Comparison of ENCODE assay signal across 9 mouse cellular contexts in the genomic region with DNA sequence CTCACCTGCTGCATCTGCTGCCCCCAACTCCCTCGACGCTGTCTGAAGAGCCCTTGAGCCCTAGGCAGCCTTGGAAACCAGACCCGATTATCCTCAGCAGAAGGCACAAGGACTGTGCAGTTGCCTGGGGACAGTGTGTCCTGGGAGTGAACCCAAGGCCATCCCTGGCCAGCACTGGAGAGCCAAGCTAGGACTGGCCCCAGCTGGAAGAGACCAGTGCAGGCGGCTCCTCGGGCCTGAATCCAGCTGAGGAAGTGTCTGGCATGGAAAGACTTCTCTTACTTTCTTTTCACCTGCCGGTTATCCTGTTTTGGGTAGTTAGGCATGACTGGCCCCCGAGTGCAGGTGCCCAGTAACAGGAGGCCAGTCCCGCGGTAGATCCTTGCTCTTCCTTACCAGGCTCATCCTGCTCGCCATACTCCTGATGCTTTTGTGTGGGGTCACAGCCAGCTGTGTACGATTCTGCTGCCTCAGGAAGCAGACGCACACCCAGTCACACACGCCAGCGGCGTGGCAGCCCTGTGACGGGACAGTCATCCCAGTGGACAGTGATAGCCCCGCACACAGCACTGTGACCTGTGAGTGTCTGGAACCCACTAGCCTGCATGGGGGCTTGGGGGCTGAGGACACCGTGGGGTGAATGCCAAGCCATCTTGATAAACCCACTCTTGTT. TPM values are rescaled to one million over a fixed set of nuclear protein-coding genes. Genes with fewer than 3 reads are reported as not detected.
A peak's percentile ranks its signal among the peaks of the same experiment; 100 is the strongest.
DNase-seq lines count a peak whose midpoint lies in the region; ATAC-seq lines count a peak whose summit lies in the region.
"Had no signal": no experiment of that assay in that cellular context is flagged by ENCODE, and none has a peak within 500 bp of the region (broad histone marks: within the 10 kb centered on the region; RNA-seq: fewer than 3 reads in every experiment).

No protein-coding gene starts in this region.

- no peaks in the 10 kb centered on the region for H3K4me1 ChIP-seq in limb, embryonic 11.5 days (ENCODE audit: control insufficient read depth, insufficient read depth, low read length)
- H3K4me1 ChIP-seq in limb, embryonic 10.5 days: peaks cover 10% of the 10 kb centered on the region
- H3K4me1 ChIP-seq in embryonic facial prominence, embryonic 10.5 days: peaks cover 11% of the 10 kb centered on the region
- H3K4me1 ChIP-seq in heart, embryonic 11.5 days (ENCODE audit: control insufficient read depth, insufficient read depth, low read length): peaks cover 8% of the 10 kb centered on the region; the same call in 1 of the 2 replicates
- peaks cover 9% of the 10 kb centered on the region for H3K4me1 ChIP-seq in limb, embryonic 15.5 days
- no peaks in the 10 kb centered on the region for H3K4me1 ChIP-seq in hindbrain, embryonic 14.5 days (replicated peaks; ENCODE audit: control insufficient read depth, insufficient read depth, low read length)

- peaks cover 8% of the 10 kb centered on the region for H3K27me3 ChIP-seq in limb, embryonic 11.5 days (ENCODE audit: control insufficient read depth, insufficient read depth, low read length)
- H3K27me3 ChIP-seq in limb, embryonic 10.5 days (ENCODE audit: low read depth, poor library complexity, severe bottlenecking): peaks cover 51% of the 10 kb centered on the region
- peaks cover 47% of the 10 kb centered on the region for H3K27me3 ChIP-seq in embryonic facial prominence, embryonic 10.5 days (replicated peaks; ENCODE audit: low read depth, poor library complexity, severe bottlenecking)
- peaks cover 11% of the 10 kb centered on the region for H3K27me3 ChIP-seq in heart, embryonic 11.5 days (ENCODE audit: control insufficient read depth, insufficient read depth, low read length)
- peaks cover 9% of the 10 kb centered on the region for H3K27me3 ChIP-seq in limb, embryonic 15.5 days
- no peaks in the 10 kb centered on the region for H3K27me3 ChIP-seq in hindbrain, embryonic 14.5 days (ENCODE audit: control insufficient read depth, insufficient read depth, low read length)

- 77% methylated on average over 18 of the region's 18 CpGs for WGBS in limb, embryonic 11.5 days
- 83% methylated on average over 18 of the region's 18 CpGs for WGBS in limb, embryonic 10.5 days
- 77% methylated on average over 18 of the region's 18 CpGs for WGBS in embryonic facial prominence, embryonic 10.5 days
- 67% methylated on average over 18 of the region's 18 CpGs for WGBS in heart, embryonic 11.5 days (ENCODE audit: insufficient replicate concordance)
- WGBS in limb, embryonic 15.5 days: 79% methylated on average over 18 of the region's 18 CpGs
- WGBS in hindbrain, embryonic 14.5 days: 81% methylated on average over 18 of the region's 18 CpGs

- DNase-seq in limb, embryonic 11.5 days (ENCODE audit: low spot score): no peak
- no peak for DNase-seq in limb, embryonic 10.5 days (ENCODE audit: low spot score)
- DNase-seq in embryonic facial prominence, embryonic 10.5 days (ENCODE audit: low spot score): no peak
- DNase-seq in hindbrain, embryonic 14.5 days (ENCODE audit: low spot score): no peak
- no peak for DNase-seq in thymus, postnatal 36 days

- no peaks in the 10 kb centered on the region for H3K9me3 ChIP-seq in limb, embryonic 11.5 days (ENCODE audit: control insufficient read depth, low read length)
- no peaks in the 10 kb centered on the region for H3K9me3 ChIP-seq in limb, embryonic 10.5 days (replicated peaks)
- H3K9me3 ChIP-seq in embryonic facial prominence, embryonic 10.5 days: no peaks in the 10 kb centered on the region
- H3K9me3 ChIP-seq in heart, embryonic 11.5 days (replicated peaks; ENCODE audit: control insufficient read depth, low read length): no peaks in the 10 kb centered on the region
- H3K9me3 ChIP-seq in limb, embryonic 15.5 days: no peaks in the 10 kb centered on the region
- H3K9me3 ChIP-seq in hindbrain, embryonic 14.5 days (ENCODE audit: control insufficient read depth, low read length): no peaks in the 10 kb centered on the region

- H3K36me3 ChIP-seq in limb, embryonic 11.5 days (ENCODE audit: control insufficient read depth, insufficient read depth, low read length): no peaks in the 10 kb centered on the region
- H3K36me3 ChIP-seq in limb, embryonic 10.5 days: no peaks in the 10 kb centered on the region
- no peaks in the 10 kb centered on the region for H3K36me3 ChIP-seq in embryonic facial prominence, embryonic 10.5 days (replicated peaks)
- no peaks in the 10 kb centered on the region for H3K36me3 ChIP-seq in heart, embryonic 11.5 days (ENCODE audit: control insufficient read depth, insufficient read depth, low read length)
- no peaks in the 10 kb centered on the region for H3K36me3 ChIP-seq in limb, embryonic 15.5 days
- no peaks in the 10 kb centered on the region for H3K36me3 ChIP-seq in hindbrain, embryonic 14.5 days (replicated peaks; ENCODE audit: control insufficient read depth, insufficient read depth)

- no peak overlapping the region for H3K9ac ChIP-seq in limb, embryonic 11.5 days (ENCODE audit: low read length)
- no peak overlapping the region for H3K9ac ChIP-seq in heart, embryonic 11.5 days (ENCODE audit: low read depth, low read length)
- no peak overlapping the region for H3K9ac ChIP-seq in limb, embryonic 15.5 days
- no peak overlapping the region for H3K9ac ChIP-seq in hindbrain, embryonic 14.5 days

- ATAC-seq in limb, embryonic 11.5 days (ENCODE audit: insufficient number of reproducible peaks, low FRiP score, low TSS enrichment, low read depth): no peak
- no peak for ATAC-seq in heart, embryonic 11.5 days (replicated peaks; ENCODE audit: insufficient number of reproducible peaks, low FRiP score, low TSS enrichment)
- no peak for ATAC-seq in limb, embryonic 15.5 days (ENCODE audit: insufficient number of reproducible peaks, low FRiP score, low TSS enrichment, low read depth)
- no peak for ATAC-seq in granulocyte monocyte progenitor cell, adult 5-6 weeks (replicated peaks; ENCODE audit: poor library complexity, severe bottlenecking)
- no peak for ATAC-seq in hindbrain, embryonic 14.5 days (ENCODE audit: low FRiP score)

- peak overlapping the region; percentile 40; the same call in 1 of the 2 replicates for H3K4me2 ChIP-seq in limb, embryonic 11.5 days (ENCODE audit: low read depth, severe bottlenecking)
- H3K4me2 ChIP-seq in heart, embryonic 11.5 days: peak overlapping the region; percentile 64; the same call in 1 of the 2 replicates
- H3K4me2 ChIP-seq in limb, embryonic 15.5 days: 0 out of 2 replicates have a peak overlapping the region, but pooled peaks have one; percentile 47
- no peak overlapping the region for H3K4me2 ChIP-seq in hindbrain, embryonic 14.5 days (replicated peaks)

- no peak overlapping the region for H3K27ac ChIP-seq in limb, embryonic 11.5 days (replicated peaks; ENCODE audit: low read depth, low read length)
- no peak overlapping the region for H3K27ac ChIP-seq in limb, embryonic 10.5 days
- H3K27ac ChIP-seq in embryonic facial prominence, embryonic 10.5 days (replicated peaks): no peak overlapping the region
- H3K27ac ChIP-seq in heart, embryonic 11.5 days (ENCODE audit: low read depth, low read length): no peak overlapping the region
- H3K27ac ChIP-seq in limb, embryonic 15.5 days: no peak overlapping the region
- H3K27ac ChIP-seq in hindbrain, embryonic 14.5 days: no peak overlapping the region

- H3K4me3 ChIP-seq in limb, embryonic 11.5 days (ENCODE audit: low read depth, low read length): no peak overlapping the region
- no peak overlapping the region for H3K4me3 ChIP-seq in limb, embryonic 10.5 days
- H3K4me3 ChIP-seq in embryonic facial prominence, embryonic 10.5 days: peak overlapping the region; percentile 47; the same call in 1 of the 2 replicates
- no peak overlapping the region for H3K4me3 ChIP-seq in heart, embryonic 11.5 days (ENCODE audit: low read depth, low read length)
- no peak overlapping the region for H3K4me3 ChIP-seq in limb, embryonic 15.5 days
- no peak overlapping the region for H3K4me3 ChIP-seq in hindbrain, embryonic 14.5 days (replicated peaks; ENCODE audit: low read length)

RNA-seq across cellular contexts. Expression of gene Tmem52, which starts 0.8 kb away (rescaled TPM):
- polyA plus RNA-seq in limb, embryonic 11.5 days (2014; fragmentation: Nextera tagmentation; extraction: Ambion mirVana): not detected in 2 replicates
- not detected in 2 replicates for polyA plus RNA-seq in limb, embryonic 10.5 days (2016; fragmentation: Nextera tagmentation; extraction: Ambion mirVana)
- 0.16 TPM in 1 of 2 replicates, not detected in the other for polyA plus RNA-seq in embryonic facial prominence, embryonic 10.5 days (2016; fragmentation: Nextera tagmentation; extraction: Ambion mirVana)
- not detected in 2 replicates for polyA plus RNA-seq in heart, embryonic 11.5 days (2014; fragmentation: Nextera tagmentation; extraction: Ambion mirVana)
- polyA plus RNA-seq in limb, embryonic 15.5 days (2015; fragmentation: Nextera tagmentation; extraction: Ambion mirVana): 0.79 and 1.1 TPM in 2 replicates
- not detected in 2 replicates for total RNA-seq in granulocyte monocyte progenitor cell, adult 5-6 weeks (2014; fragmentation: Nextera tagmentation)
- total RNA-seq in granulocyte monocyte progenitor cell, adult 5-6 weeks (2017): not detected in 2 replicates
- polyA plus RNA-seq in hindbrain, embryonic 14.5 days (2014; fragmentation: Nextera tagmentation; extraction: Ambion mirVana): 0.29 TPM in 1 of 2 replicates, not detected in the other
- polyA plus RNA-seq: heart, embryonic 14.5 days had no signal

RNA-seq across cellular contexts. Expression of gene Gnb1, which starts 21.4 kb away (rescaled TPM):
- polyA plus RNA-seq in limb, embryonic 11.5 days (2014; fragmentation: Nextera tagmentation; extraction: Ambion mirVana): 625 and 626 TPM in 2 replicates
- polyA plus RNA-seq in limb, embryonic 10.5 days (2016; fragmentation: Nextera tagmentation; extraction: Ambion mirVana): 583 and 605 TPM in 2 replicates
- polyA plus RNA-seq in embryonic facial prominence, embryonic 10.5 days (2016; fragmentation: Nextera tagmentation; extraction: Ambion mirVana): 642 and 655 TPM in 2 replicates
- 410 and 416 TPM in 2 replicates for polyA plus RNA-seq in heart, embryonic 11.5 days (2014; fragmentation: Nextera tagmentation; extraction: Ambion mirVana)
- 391 and 399 TPM in 2 replicates for polyA plus RNA-seq in limb, embryonic 15.5 days (2015; fragmentation: Nextera tagmentation; extraction: Ambion mirVana)
- 220 and 223 TPM in 2 replicates for total RNA-seq in granulocyte monocyte progenitor cell, adult 5-6 weeks (2014; fragmentation: Nextera tagmentation)
- 135 and 137 TPM in 2 replicates for total RNA-seq in granulocyte monocyte progenitor cell, adult 5-6 weeks (2017)
- 1,126 and 1,185 TPM in 2 replicates for polyA plus RNA-seq in hindbrain, embryonic 14.5 days (2014; fragmentation: Nextera tagmentation; extraction: Ambion mirVana)
